Mouse (Mus musculus) brain, embryonic 14.5 days (tissue): ENCODE measurements around the gene Amz2.

Source experiments
- CTCF ChIP-seq: fragments of 200-500 bp; IDR thresholded peaks from 2 replicates; pipeline ENCODE4 v1.5.1; 2012; ENCODE audit warnings: inconsistent platforms, mild to moderate bottlenecking, moderate library complexity, borderline replicate concordance; ENCODE audit not compliant: insufficient read depth, insufficient read length; ENCODE audit errors: extremely low read depth
- POLR2A ChIP-seq: fragments of 200-500 bp; IDR thresholded peaks from 2 replicates; pipeline ENCODE4 v1.6.1; 2012; ENCODE audit warnings: mild to moderate bottlenecking, inconsistent platforms, borderline replicate concordance; ENCODE audit not compliant: poor library complexity, insufficient read depth, insufficient read length, severe bottlenecking; ENCODE audit errors: extremely low read depth

DNA sequence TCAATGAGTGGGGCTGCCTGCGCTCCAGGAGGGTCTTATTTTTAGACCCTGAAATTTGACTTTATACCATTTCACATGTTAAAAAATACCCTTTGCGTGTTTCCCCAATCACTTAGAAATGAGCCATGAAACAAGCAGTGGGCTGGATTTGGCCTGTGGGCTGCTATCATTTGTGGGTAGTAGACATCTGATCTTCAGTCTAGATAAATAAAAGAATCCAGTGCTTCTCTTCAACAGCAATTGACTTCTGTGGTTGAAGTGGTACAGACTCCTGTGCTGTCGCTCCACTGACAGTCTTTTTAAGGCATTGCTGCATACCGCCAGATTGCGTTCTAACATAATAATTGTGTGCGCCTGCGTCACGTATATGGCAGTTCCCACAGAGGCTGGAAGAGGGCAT is 40.5 kb upstream of the Amz2 start:
- TF ChIP-seq POLR2A (no peak), CTCF (no peak)
